In genomic region chr2:57497933-57498332, GRCm38 (mm10) we compare ENCODE assay signal across 15 mouse cellular contexts.
"Had no signal": no experiment of that assay in that cellular context is flagged by ENCODE, and none has a peak within 500 bp of the region (broad histone marks: within the 10 kb centered on the region; RNA-seq: fewer than 3 reads in every experiment).

No protein-coding gene starts in this region.

- H3K4me1 ChIP-seq: liver, embryonic 13.5 days; lung, embryonic 15.5 days; midbrain, embryonic 13.5 days; neural tube, embryonic 15.5 days had no signal

- DNase-seq: kidney, adult 2 months; kidney, postnatal 36 days; liver; liver, embryonic 13.5 days; liver, postnatal 0 days; lung, postnatal 14 days; right cerebral cortex, adult 18-20 months; spleen, adult 18-20 months; thymus, adult 18-20 months; thymus, postnatal 25 days had no signal

- H3K36me3 ChIP-seq: liver, embryonic 13.5 days; lung, embryonic 15.5 days; midbrain, embryonic 13.5 days; neural tube, embryonic 15.5 days had no signal

- H3K27ac ChIP-seq: liver, embryonic 13.5 days; lung, embryonic 15.5 days; macrophage; midbrain, embryonic 13.5 days; neural tube, embryonic 15.5 days had no signal

- H3K4me3 ChIP-seq: liver, embryonic 13.5 days; lung, embryonic 15.5 days; midbrain, embryonic 13.5 days; myocyte; neural tube, embryonic 15.5 days had no signal

- H3K27me3 ChIP-seq: liver, embryonic 13.5 days; lung, embryonic 15.5 days; midbrain, embryonic 13.5 days; neural tube, embryonic 15.5 days had no signal

- H3K4me2 ChIP-seq: liver, embryonic 13.5 days; lung, embryonic 15.5 days; midbrain, embryonic 13.5 days; neural tube, embryonic 15.5 days had no signal

- H3K9ac ChIP-seq: liver, embryonic 13.5 days; liver, postnatal 0 days; lung, embryonic 15.5 days; midbrain, embryonic 13.5 days; neural tube, embryonic 15.5 days had no signal

- ATAC-seq: liver, postnatal 0 days; midbrain, embryonic 13.5 days had no signal

- H3K9me3 ChIP-seq: liver, embryonic 13.5 days; lung, embryonic 15.5 days; midbrain, embryonic 13.5 days; neural tube, embryonic 15.5 days had no signal
